Mouse (Mus musculus) CH12.LX (cell line): ENCODE measurements around the gene Fem1b. TPM values are rescaled to one million over a fixed set of nuclear protein-coding genes. Genes with fewer than 3 reads are reported as not detected.

Experiments
- DNase-seq: peaks from one replicate; pipeline ENCODE4 v3.0.0-alpha.2; 2013; ENCODE audit errors: extremely low read depth
- H3K27ac ChIP-seq: 2 replicates; pipeline ENCODE4 v1.5.1; 2012; ENCODE audit warnings: low read depth, mild to moderate bottlenecking, control low read depth, moderate library complexity; ENCODE audit not compliant: insufficient read depth
- H3K27me3 ChIP-seq: replicated peaks from 2 replicates; pipeline ENCODE3; 2012; ENCODE audit warnings: inconsistent platforms
- H3K36me3 ChIP-seq, 2 experiments: replicated peaks in 1 of 2; 2 replicates each; pipeline versions ENCODE3 to v1.6.1; 2012; ENCODE audit warnings: inconsistent platforms in 1 of 2, low read length in 1 of 2, mild to moderate bottlenecking in 1 of 2, mixed read lengths in 1 of 2, moderate library complexity in 1 of 2; ENCODE audit not compliant: control insufficient read depth in 1 of 2, insufficient read depth in 1 of 2
- H3K4me1 ChIP-seq, 2 experiments: 2 replicates each; pipeline ENCODE4 v1.6.1; 2012; ENCODE audit warnings: inconsistent platforms in 1 of 2, moderate library complexity in 1 of 2; ENCODE audit not compliant: insufficient read depth in 2 of 2, control insufficient read depth in 1 of 2
- H3K4me2 ChIP-seq: 2 replicates; pipeline ENCODE4 v1.6.1; 2012; ENCODE audit warnings: low read depth, mild to moderate bottlenecking, control low read depth; ENCODE audit not compliant: poor library complexity, insufficient read depth, severe bottlenecking
- H3K4me3 ChIP-seq, 3 experiments: fragments of 150-350 bp in 1 of 3; sonication (generic) in 1 of 3; replicated peaks in 1 of 3; 2 replicates each; pipeline versions ENCODE3 to v1.5.1; 2011 to 2012; ENCODE audit warnings: low read depth in 2 of 3, low read length in 2 of 3, mild to moderate bottlenecking in 2 of 3, moderate library complexity in 2 of 3, control low read depth in 1 of 3, improper control_type of control experiment in 1 of 3, inconsistent platforms in 1 of 3, mixed read lengths in 1 of 3; ENCODE audit not compliant: poor library complexity in 1 of 3
- H3K79me2 ChIP-seq: replicated peaks from 2 replicates; pipeline ENCODE4 v1.6.1; 2012; ENCODE audit warnings: mild to moderate bottlenecking, moderate library complexity; ENCODE audit not compliant: control insufficient read depth, poor library complexity, insufficient read depth, severe bottlenecking; ENCODE audit errors: extremely low read depth
- H3K9ac ChIP-seq: 2 replicates; pipeline ENCODE4 v1.6.1; 2012; ENCODE audit warnings: low read depth, mild to moderate bottlenecking, control low read depth, moderate library complexity; ENCODE audit not compliant: insufficient read depth
- H3K9me3 ChIP-seq: replicated peaks from 2 replicates; pipeline ENCODE3; 2012; ENCODE audit warnings: low read length, inconsistent platforms, mixed read lengths
- BHLHE40 ChIP-seq: IDR thresholded peaks from 2 replicates; pipeline ENCODE4 v1.6.1; 2011; ENCODE audit warnings: mild to moderate bottlenecking, low read depth, low read length, improper control_type of control experiment
- CHD1 ChIP-seq: IDR thresholded peaks from 2 replicates; pipeline ENCODE4 v1.6.1; 2012; ENCODE audit warnings: low read depth, low read length, improper control_type of control experiment, inconsistent platforms
- E2F4 ChIP-seq: IDR thresholded peaks from 2 replicates; pipeline ENCODE4 v1.6.1; 2011; ENCODE audit warnings: low read depth, low read length, improper control_type of control experiment; ENCODE audit not compliant: insufficient replicate concordance
- ELF1 ChIP-seq: IDR thresholded peaks from 2 replicates; pipeline ENCODE4 v1.6.1; 2014; ENCODE audit warnings: low read depth, mild to moderate bottlenecking, inconsistent platforms, low read length, improper control_type of control experiment
- EP300 ChIP-seq: IDR thresholded peaks from 2 replicates; pipeline ENCODE4 v1.6.1; 2011; ENCODE audit warnings: low read length, improper control_type of control experiment
- ETS1 ChIP-seq: conservative IDR thresholded peaks from 2 replicates; pipeline ENCODE4 v1.6.1; 2012; ENCODE audit warnings: low read depth, mild to moderate bottlenecking, inconsistent platforms, low read length, improper control_type of control experiment, moderate library complexity
- GABPA ChIP-seq: IDR thresholded peaks from 2 replicates; pipeline ENCODE4 v1.6.1; 2012; ENCODE audit warnings: low read depth, low read length, improper control_type of control experiment, inconsistent platforms; ENCODE audit not compliant: insufficient replicate concordance
- IRF4 ChIP-seq: IDR thresholded peaks from 2 replicates; pipeline ENCODE4 v1.6.1; 2014; ENCODE audit warnings: low read depth, mild to moderate bottlenecking, inconsistent platforms, low read length, improper control_type of control experiment
- JUND ChIP-seq: conservative IDR thresholded peaks from 2 replicates; pipeline ENCODE4 v1.6.1; 2011; ENCODE audit warnings: low read depth, low read length, improper control_type of control experiment
- MAX ChIP-seq: IDR thresholded peaks from 2 replicates; pipeline ENCODE4 v1.6.1; 2011; ENCODE audit warnings: low read length, improper control_type of control experiment
- MAZ ChIP-seq: IDR thresholded peaks from 2 replicates; pipeline ENCODE4 v1.6.1; 2012; ENCODE audit warnings: low read depth, mild to moderate bottlenecking, inconsistent platforms, low read length, improper control_type of control experiment, moderate library complexity
- MXI1 ChIP-seq: IDR thresholded peaks from 2 replicates; pipeline ENCODE4 v1.6.1; 2011; ENCODE audit warnings: mild to moderate bottlenecking, low read depth, low read length, improper control_type of control experiment
- MYC ChIP-seq: IDR thresholded peaks from 2 replicates; pipeline ENCODE4 v1.6.1; 2011; ENCODE audit warnings: low read depth, mild to moderate bottlenecking, improper control_type of control experiment, low read length
- NELFE ChIP-seq: IDR thresholded peaks from 2 replicates; pipeline ENCODE4 v1.6.1; 2011; ENCODE audit warnings: low read depth, low read length, improper control_type of control experiment
- PAX5 ChIP-seq: IDR thresholded peaks from 2 replicates; pipeline ENCODE4 v1.6.1; 2012; ENCODE audit warnings: low read length, inconsistent platforms, mixed read lengths
- POLR2A ChIP-seq: IDR thresholded peaks from 2 replicates; pipeline ENCODE4 v1.6.1; 2011; ENCODE audit warnings: low read depth, mild to moderate bottlenecking, improper control_type of control experiment, low read length
- POLR2AphosphoS2 ChIP-seq: IDR thresholded peaks from 2 replicates; pipeline ENCODE4 v1.6.1; 2011; ENCODE audit warnings: low read depth, low read length, improper control_type of control experiment
- RCOR1 ChIP-seq: conservative IDR thresholded peaks from 2 replicates; pipeline ENCODE4 v1.6.1; 2012; ENCODE audit warnings: low read depth, mild to moderate bottlenecking, inconsistent platforms, low read length, improper control_type of control experiment
- SMC3 ChIP-seq: IDR thresholded peaks from 2 replicates; pipeline ENCODE4 v1.6.1; 2011; ENCODE audit warnings: low read depth, low read length, improper control_type of control experiment
- TBP ChIP-seq: conservative IDR thresholded peaks from 2 replicates; pipeline ENCODE4 v1.6.1; 2011; ENCODE audit warnings: low read depth, low read length, improper control_type of control experiment
- UBTF ChIP-seq: IDR thresholded peaks from 2 replicates; pipeline ENCODE4 v1.6.1; 2012; ENCODE audit warnings: low read depth, mild to moderate bottlenecking, inconsistent platforms, low read length, improper control_type of control experiment, moderate library complexity
- USF1 ChIP-seq: IDR thresholded peaks from 2 replicates; pipeline ENCODE4 v1.6.1; 2014; ENCODE audit warnings: low read depth, mild to moderate bottlenecking, inconsistent platforms, low read length, improper control_type of control experiment
- USF2 ChIP-seq: conservative IDR thresholded peaks from 2 replicates; pipeline ENCODE4 v1.6.1; 2011; ENCODE audit warnings: low read depth, low read length, improper control_type of control experiment
- ZC3H11A ChIP-seq: IDR thresholded peaks from 2 replicates; pipeline ENCODE4 v1.6.1; 2012; ENCODE audit warnings: low read depth, mild to moderate bottlenecking, inconsistent platforms, low read length, improper control_type of control experiment
- ZMIZ1 ChIP-seq: IDR thresholded peaks from 2 replicates; pipeline ENCODE4 v1.6.1; 2012; ENCODE audit warnings: low read depth, mild to moderate bottlenecking, inconsistent platforms, low read length, improper control_type of control experiment
- ZNF384 ChIP-seq: IDR thresholded peaks from 2 replicates; pipeline ENCODE4 v1.6.1; 2012; ENCODE audit warnings: low read depth, low read length, improper control_type of control experiment, inconsistent platforms
- dilution Hi-C: fragments of 300-500 bp; cut with MboI; formaldehyde crosslinking; loops from 2 replicates; pipeline ENCODE4 v1.14.3; 2020; ENCODE audit warnings: low sequenced_read_pairs; ENCODE audit not compliant: extremely low pct_unique_long_range_greater_than_20kb, extremely low pct_ligation_motif_present
- in situ Hi-C: fragments of 300-500 bp; cut with MboI; formaldehyde crosslinking; loops from 3 replicates; pipeline ENCODE4 v1.14.3; 2019; ENCODE audit warnings: low sequenced_read_pairs, low pct_ligation_motif_present, low pct_unique_long_range_greater_than_20kb, mixed read lengths
- polyA plus RNA-seq: library from polyadenylated mRNA; unstranded; fragments of >175 nt; gene quantifications from 2 replicates; pipeline ENCODE4 v1.2.1, GENCODE M21; 2012; ENCODE audit warnings: low read depth; ENCODE audit not compliant: insufficient read length
- total RNA-seq, 2 experiments: library from RNA; depleted of rRNA; stranded (reverse); fragments of 300-350 nt in 1 of 2; fragments of >200 nt in 1 of 2; gene quantifications; 2 replicates each; pipeline ENCODE4 v1.2.3; 2012 to 2014

Gene Fem1b
- total and polyA plus RNA-seq, 3 experiments: 26.8 to 34.6 (median 30.1) TPM

GRCm38 (mm10) chr9:62758288-62758687, 53.4 kb downstream of the Fem1b start:
- no peaks in the 10 kb centered on the region for H3K9me3 ChIP-seq
- no peak overlapping the region for H3K4me3 ChIP-seq
- no peaks in the 10 kb centered on the region for H3K79me2 ChIP-seq
- H3K36me3 ChIP-seq: no peaks in the 10 kb centered on the region
- DNase-seq: no peak
- H3K27me3 ChIP-seq: no peaks in the 10 kb centered on the region
- H3K27ac ChIP-seq: no peak overlapping the region
- dilution Hi-C loops: no loop called here
- H3K9ac ChIP-seq: no peak overlapping the region
- in situ Hi-C loops: no loop called here
- no peaks in the 10 kb centered on the region for H3K4me1 ChIP-seq
- TF ChIP-seq TBP: no peak
- no peak overlapping the region for H3K4me2 ChIP-seq

- H3K27ac ChIP-seq: no peak overlapping the region
- H3K4me2 ChIP-seq: no peak overlapping the region
- DNase-seq: no peak
- in situ Hi-C loops: no loop called here
- no peaks in the 10 kb centered on the region for H3K36me3 ChIP-seq
- TF ChIP-seq ETS1: no peak
- no peak for TF ChIP-seq ZC3H11A
- no peak for TF ChIP-seq BHLHE40
- TF ChIP-seq UBTF: no peak
- TF ChIP-seq POLR2A: no peak
- no peak for TF ChIP-seq JUND
- no peak for TF ChIP-seq TBP
- no peak for TF ChIP-seq E2F4
- no peak for TF ChIP-seq MXI1
- TF ChIP-seq EP300: no peak
- TF ChIP-seq POLR2AphosphoS2: no peak
- no peak for TF ChIP-seq PAX5
- no peak for TF ChIP-seq MYC
- no peak for TF ChIP-seq MAX
- no peaks in the 10 kb centered on the region for H3K4me1 ChIP-seq
- no peaks in the 10 kb centered on the region for H3K79me2 ChIP-seq
- peaks cover 2% of the 10 kb centered on the region for H3K9me3 ChIP-seq
- no peaks in the 10 kb centered on the region for H3K27me3 ChIP-seq
- dilution Hi-C loops: no loop called here
- H3K4me3 ChIP-seq: no peak overlapping the region
- no peak overlapping the region for H3K9ac ChIP-seq
Measured at GRCm38 (mm10) chr9:62750381-62750780, 61.4 kb downstream of the Fem1b start.

- H3K27ac ChIP-seq: no peak overlapping the region
- H3K9me3 ChIP-seq: peaks cover 2% of the 10 kb centered on the region
- no peaks in the 10 kb centered on the region for H3K79me2 ChIP-seq
- H3K36me3 ChIP-seq: no peaks in the 10 kb centered on the region
- DNase-seq: no peak
- no peak overlapping the region for H3K4me2 ChIP-seq
- no peak for TF ChIP-seq IRF4
- no peak for TF ChIP-seq RCOR1
- no peak for TF ChIP-seq MAZ
- TF ChIP-seq ELF1: no peak
- TF ChIP-seq GABPA: no peak
- TF ChIP-seq ZMIZ1: no peak
- no peak for TF ChIP-seq NELFE
- TF ChIP-seq SMC3: no peak
- no peak for TF ChIP-seq ZNF384
- no peak for TF ChIP-seq USF2
- TF ChIP-seq USF1: no peak
- no peak for TF ChIP-seq CHD1
- in situ Hi-C loops: no loop called here
- no peak overlapping the region for H3K4me3 ChIP-seq
- dilution Hi-C loops: no loop called here
- no peaks in the 10 kb centered on the region for H3K4me1 ChIP-seq
- no peak overlapping the region for H3K9ac ChIP-seq
- no peaks in the 10 kb centered on the region for H3K27me3 ChIP-seq
Measured at GRCm38 (mm10) chr9:62749666-62750065, 62.1 kb downstream of the Fem1b start.
